Mouse (Mus musculus): ENCODE data around the gene Podxl. TPM values are rescaled to one million over a fixed set of nuclear protein-coding genes. Genes with fewer than 3 reads are reported as not detected.

The Podxl gene
- polyA plus RNA-seq, 1 experiment: 0.28 TPM

- Histone ChIP-seq H3K4me1 (ENCODE audit: control insufficient read depth, insufficient read depth, low read length) (no peaks in the 10 kb centered on the region), H3K27ac (ENCODE audit: insufficient read depth, low read length) (no peak overlapping the region), H3K4me3 (ENCODE audit: insufficient read depth, low read length) (no peak overlapping the region)
- TF ChIP-seq POLR2A (IDR thresholded peaks at IDR 0.05; ENCODE audit: low read depth, low read length): no peak
- TF ChIP-seq CTCF (IDR thresholded peaks at IDR 0.05; ENCODE audit: borderline replicate concordance, insufficient read depth, low read length): no peak
Measured at GRCm38 (mm10) chr6:31596346-31597135, 32.8 kb upstream of the Podxl start.

DNA sequence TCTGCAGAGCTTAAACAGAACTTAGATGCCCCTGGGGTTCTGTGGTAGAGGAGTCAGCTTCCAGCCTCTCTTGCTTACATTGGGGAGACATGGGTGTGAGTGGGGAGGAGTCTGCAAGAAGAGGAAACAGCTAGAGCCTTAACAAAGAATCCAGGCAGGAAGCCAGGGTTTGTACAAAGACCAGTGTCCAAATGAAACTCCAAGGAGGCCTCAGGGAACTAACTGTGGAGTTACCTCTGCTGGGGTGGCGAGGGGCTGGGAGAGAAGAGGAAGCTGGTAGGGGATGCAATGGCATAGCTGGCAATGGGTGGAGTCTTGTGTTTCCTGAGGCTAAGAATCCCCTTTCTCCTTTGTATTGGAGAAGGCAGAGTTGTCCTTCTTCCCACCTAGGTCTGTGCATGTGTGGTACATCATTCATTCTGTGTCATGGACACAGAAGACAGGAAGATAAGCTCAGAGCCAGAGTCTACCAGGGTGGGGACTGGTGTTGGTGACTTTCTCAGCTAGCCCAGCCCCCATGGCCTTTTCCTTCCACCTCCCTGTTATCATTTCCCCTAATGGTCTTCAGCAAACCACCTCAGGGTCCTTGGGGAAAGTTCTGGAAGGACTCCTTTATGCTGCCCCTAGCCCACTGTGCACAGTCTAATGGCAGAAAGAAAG lies 28.9 kb upstream of the Podxl start:
- no peak for TF ChIP-seq POLR2A (IDR thresholded peaks at IDR 0.05; ENCODE audit: low read depth, low read length)
- no peak overlapping the region for H3K27ac ChIP-seq (ENCODE audit: insufficient read depth, low read length)
- H3K4me3 ChIP-seq (ENCODE audit: insufficient read depth, low read length): no peak overlapping the region
- no peaks in the 10 kb centered on the region for H3K4me1 ChIP-seq (ENCODE audit: control insufficient read depth, insufficient read depth, low read length)

DNA sequence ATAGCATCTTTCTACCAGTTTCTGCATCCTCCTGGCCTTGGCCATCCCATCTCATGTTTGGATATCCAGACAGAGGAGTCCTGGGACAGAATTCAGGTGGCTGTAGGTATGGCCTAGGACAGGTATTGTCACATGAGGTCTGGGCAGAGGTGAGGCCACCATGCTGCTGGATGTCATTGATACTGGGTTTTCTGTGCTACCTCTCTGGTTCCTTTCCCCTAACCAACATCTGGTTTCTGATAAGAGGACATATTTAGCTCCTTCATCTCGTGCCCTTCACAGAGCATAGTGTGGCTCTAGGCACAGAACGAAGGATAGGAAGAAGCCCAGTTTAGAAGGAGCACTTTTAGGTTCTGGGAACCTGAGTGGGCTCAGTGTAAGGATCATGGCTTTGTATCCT lies 28.3 kb upstream of the Podxl start:
- Histone ChIP-seq H3K4me1 (ENCODE audit: control insufficient read depth, insufficient read depth, low read length) (no peaks in the 10 kb centered on the region), H3K4me3 (ENCODE audit: insufficient read depth, low read length) (no peak overlapping the region), H3K27ac (ENCODE audit: insufficient read depth, low read length) (no peak overlapping the region)
- TF ChIP-seq POLR2A (IDR thresholded peaks at IDR 0.05; ENCODE audit: low read depth, low read length) (no peak), CTCF (IDR thresholded peaks at IDR 0.05; ENCODE audit: borderline replicate concordance, insufficient read depth, low read length) (no peak)

GRCm38 (mm10) chr6:31591676-31592075 lies 27.9 kb upstream of the Podxl start:
- Histone ChIP-seq H3K4me3 (ENCODE audit: insufficient read depth, low read length) (no peak overlapping the region), H3K27ac (ENCODE audit: insufficient read depth, low read length) (no peak overlapping the region), H3K4me1 (ENCODE audit: control insufficient read depth, insufficient read depth, low read length) (no peaks in the 10 kb centered on the region)
- TF ChIP-seq CTCF (IDR thresholded peaks at IDR 0.05; ENCODE audit: borderline replicate concordance, insufficient read depth, low read length) (no peak), POLR2A (IDR thresholded peaks at IDR 0.05; ENCODE audit: low read depth, low read length) (no peak)

- no peak for TF ChIP-seq POLR2A (IDR thresholded peaks at IDR 0.05; ENCODE audit: low read depth, low read length)
- TF ChIP-seq CTCF (IDR thresholded peaks at IDR 0.05; ENCODE audit: borderline replicate concordance, insufficient read depth, low read length): no peak
- Histone ChIP-seq H3K27ac (ENCODE audit: insufficient read depth, low read length) (no peak overlapping the region), H3K4me1 (ENCODE audit: control insufficient read depth, insufficient read depth, low read length) (no peaks in the 10 kb centered on the region)
Measured at GRCm38 (mm10) chr6:31590754-31591153, 27.0 kb upstream of the Podxl start.

GRCm38 (mm10) chr6:31589268-31589667 lies 25.5 kb upstream of the Podxl start:
- TF ChIP-seq CTCF (IDR thresholded peaks at IDR 0.05; ENCODE audit: borderline replicate concordance, insufficient read depth, low read length): no peak
- TF ChIP-seq POLR2A (IDR thresholded peaks at IDR 0.05; ENCODE audit: low read depth, low read length): no peak
- H3K4me3 ChIP-seq (ENCODE audit: insufficient read depth, low read length): no peak overlapping the region
- H3K4me1 ChIP-seq (ENCODE audit: control insufficient read depth, insufficient read depth, low read length): no peaks in the 10 kb centered on the region
- no peak overlapping the region for H3K27ac ChIP-seq (ENCODE audit: insufficient read depth, low read length)

More at GRCm38 (mm10) chr6:31590754-31591153, 27.0 kb upstream of the Podxl start:
- H3K4me3 ChIP-seq (ENCODE audit: insufficient read depth, low read length): no peak overlapping the region

GRCm38 (mm10) chr6:31587655-31588054 lies 23.9 kb upstream of the Podxl start:
- Histone ChIP-seq H3K27ac (ENCODE audit: insufficient read depth, low read length) (no peak overlapping the region), H3K4me3 (ENCODE audit: insufficient read depth, low read length) (no peak overlapping the region), H3K4me1 (ENCODE audit: control insufficient read depth, insufficient read depth, low read length) (no peaks in the 10 kb centered on the region)
- TF ChIP-seq CTCF (IDR thresholded peaks at IDR 0.05; ENCODE audit: borderline replicate concordance, insufficient read depth, low read length): no peak
- TF ChIP-seq POLR2A (IDR thresholded peaks at IDR 0.05; ENCODE audit: low read depth, low read length): no peak

GRCm38 (mm10) chr6:31586127-31586526 lies 22.3 kb upstream of the Podxl start:
- Histone ChIP-seq H3K4me1 (ENCODE audit: control insufficient read depth, insufficient read depth, low read length) (no peaks in the 10 kb centered on the region), H3K27ac (ENCODE audit: insufficient read depth, low read length) (no peak overlapping the region), H3K4me3 (ENCODE audit: insufficient read depth, low read length) (no peak overlapping the region)
- TF ChIP-seq CTCF (IDR thresholded peaks at IDR 0.05; ENCODE audit: borderline replicate concordance, insufficient read depth, low read length) (no peak), POLR2A (IDR thresholded peaks at IDR 0.05; ENCODE audit: low read depth, low read length) (no peak)

GRCm38 (mm10) chr6:31576151-31576550 lies 12.4 kb upstream of the Podxl start:
- no peak overlapping the region for H3K4me3 ChIP-seq (ENCODE audit: insufficient read depth, low read length)
- H3K27ac ChIP-seq (ENCODE audit: insufficient read depth, low read length): no peak overlapping the region
- TF ChIP-seq CTCF (IDR thresholded peaks at IDR 0.05; ENCODE audit: borderline replicate concordance, insufficient read depth, low read length) (no peak), POLR2A (IDR thresholded peaks at IDR 0.05; ENCODE audit: low read depth, low read length) (no peak)
- no peaks in the 10 kb centered on the region for H3K4me1 ChIP-seq (ENCODE audit: control insufficient read depth, insufficient read depth, low read length)

- Histone ChIP-seq H3K27ac (ENCODE audit: insufficient read depth, low read length) (no peak overlapping the region), H3K4me3 (ENCODE audit: insufficient read depth, low read length) (no peak overlapping the region), H3K4me1 (ENCODE audit: control insufficient read depth, insufficient read depth, low read length) (no peaks in the 10 kb centered on the region)
- TF ChIP-seq POLR2A (IDR thresholded peaks at IDR 0.05; ENCODE audit: low read depth, low read length) (no peak), CTCF (IDR thresholded peaks at IDR 0.05; ENCODE audit: borderline replicate concordance, insufficient read depth, low read length) (no peak)
Measured at GRCm38 (mm10) chr6:31575063-31575462, 11.3 kb upstream of the Podxl start.
